Mouse (Mus musculus): Measurements from ENCODE around the gene Sbf2.

Gene Sbf2

DNA sequence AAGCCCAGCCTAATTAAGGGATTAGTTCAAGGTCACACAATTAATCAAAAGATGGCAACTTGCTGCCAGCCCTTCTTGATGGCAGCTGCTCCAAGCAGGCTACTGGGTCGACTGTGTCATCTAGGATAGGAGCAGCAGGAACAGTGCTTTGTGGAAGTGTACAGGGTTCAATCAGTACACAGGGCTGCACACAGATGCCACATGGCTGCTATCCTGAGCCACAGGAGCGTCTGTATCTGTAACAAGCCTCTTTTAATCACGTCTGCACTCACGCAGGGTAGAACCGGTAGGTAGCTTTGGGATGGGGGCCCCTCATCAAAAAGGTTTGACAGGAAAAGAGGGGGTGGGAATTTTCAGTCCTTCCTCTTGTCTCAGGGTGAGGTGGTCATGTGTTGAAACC lies 308.4 kb downstream of the Sbf2 start:
- DNase-seq (ENCODE audit: low read depth): no peak

DNA sequence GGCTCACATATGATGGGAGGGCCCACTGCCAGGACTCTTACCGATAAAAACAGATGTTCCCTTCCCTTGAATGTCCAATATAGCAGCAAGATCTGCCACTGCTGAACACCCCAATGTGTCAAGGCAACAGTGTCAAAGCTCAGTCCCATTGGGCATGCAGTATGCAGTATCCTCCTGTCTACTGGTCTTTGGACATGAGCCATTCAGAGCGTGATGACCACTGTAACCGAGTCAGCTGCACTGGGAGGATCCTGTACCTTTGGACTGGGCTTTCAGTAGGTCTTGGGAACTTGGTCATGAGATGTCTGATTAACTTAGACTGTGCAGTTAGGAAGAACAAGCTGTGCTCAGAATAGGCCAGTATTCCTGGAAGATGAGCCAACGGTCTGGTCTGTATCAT lies 309.2 kb downstream of the Sbf2 start:
- DNase-seq (ENCODE audit: low read depth): no peak

DNA sequence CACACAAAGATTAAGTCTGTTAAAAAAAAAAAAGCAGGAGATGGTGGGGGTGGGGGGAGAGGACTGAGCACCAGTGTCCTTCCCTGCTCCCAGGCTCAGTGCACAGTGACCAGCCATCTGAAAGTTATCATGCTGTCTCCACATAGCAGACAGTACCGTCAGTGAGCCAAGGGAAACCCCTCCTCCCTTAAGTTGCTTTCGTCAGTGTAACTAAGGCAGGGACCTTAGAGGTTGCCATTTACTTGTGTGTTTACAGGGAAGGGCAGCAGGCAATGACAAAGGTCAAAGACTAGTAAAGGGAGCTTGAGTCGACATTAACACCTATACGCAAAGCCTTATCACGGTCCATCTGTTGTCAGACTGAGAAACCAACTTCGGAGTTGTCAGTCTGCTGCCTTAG lies 311.8 kb downstream of the Sbf2 start:
- DNase-seq (ENCODE audit: low read depth): no peak

DNA sequence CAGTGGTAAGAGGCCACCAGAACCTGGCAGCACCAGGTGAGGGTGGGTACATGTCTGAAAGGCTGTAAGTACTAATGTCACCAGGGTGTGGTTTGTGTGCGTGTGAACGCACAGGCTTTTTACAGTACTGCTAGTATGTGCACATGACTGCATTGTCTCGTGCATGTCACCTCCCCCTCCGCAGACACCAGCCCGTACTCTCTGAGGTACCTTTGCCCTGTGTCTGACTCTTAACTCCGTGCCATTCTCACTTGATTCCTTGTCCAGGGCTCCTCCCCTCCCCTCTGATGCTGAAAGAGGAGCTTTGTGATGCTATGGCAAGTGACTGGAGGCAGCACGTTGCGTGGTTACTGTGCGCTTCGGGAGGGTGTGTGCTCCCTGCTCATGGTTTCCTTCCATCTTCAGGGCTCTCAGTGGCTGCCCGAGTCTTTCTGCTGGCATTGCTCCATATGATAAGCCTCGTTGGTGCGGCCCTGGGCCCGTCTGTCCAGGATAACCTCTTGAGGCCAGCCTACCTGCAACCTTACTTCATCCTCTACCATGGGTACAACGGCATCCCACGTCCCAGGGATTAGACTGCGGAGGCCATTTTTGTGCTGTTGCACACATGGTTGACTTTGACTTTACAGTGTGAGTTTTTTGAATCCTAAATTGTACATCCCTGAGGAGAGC lies 315.8 kb downstream of the Sbf2 start:
- no peak for DNase-seq (ENCODE audit: low read depth)

DNA sequence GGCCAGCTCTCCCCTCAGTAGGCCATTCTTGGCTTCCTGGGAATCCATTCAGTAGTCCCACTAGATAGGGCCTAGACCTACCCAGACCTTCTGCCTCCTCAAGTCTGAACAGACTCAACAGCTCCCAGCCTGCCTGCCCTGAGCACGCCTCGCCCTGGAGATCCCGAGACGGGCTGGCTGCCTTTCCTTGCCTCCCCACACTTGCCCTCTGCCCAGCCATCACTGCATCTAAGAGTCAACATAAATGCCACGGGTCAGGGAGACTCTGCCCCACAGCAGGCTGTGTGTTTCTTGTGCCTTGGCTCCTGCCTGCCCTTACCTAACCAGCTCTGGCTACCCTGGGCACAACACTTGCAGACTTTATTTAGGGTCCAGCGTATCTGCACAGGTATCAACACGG lies 316.6 kb downstream of the Sbf2 start:
- DNase-seq (ENCODE audit: low read depth): no peak

DNA sequence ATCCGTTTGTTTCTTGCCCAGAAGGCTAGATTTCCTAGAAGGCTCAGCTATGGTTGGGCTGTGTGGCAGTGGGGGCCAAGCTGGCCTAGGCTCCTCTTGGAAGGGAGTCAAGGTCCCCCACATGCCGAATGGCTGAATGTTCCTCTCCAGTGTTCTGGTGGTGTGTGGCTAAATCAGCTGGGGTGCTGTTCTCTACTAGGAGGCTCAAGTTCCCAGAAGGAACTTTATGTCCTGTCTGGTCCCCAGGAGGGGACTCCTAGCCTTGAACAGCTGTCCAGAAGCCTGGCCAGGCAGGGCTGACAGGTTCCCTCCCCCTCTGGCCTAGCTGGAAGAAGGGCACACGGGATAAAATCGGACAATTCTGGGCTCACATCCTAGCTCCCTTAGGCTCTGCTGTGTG lies 317.1 kb downstream of the Sbf2 start:
- DNase-seq (ENCODE audit: low read depth): no peak

DNA sequence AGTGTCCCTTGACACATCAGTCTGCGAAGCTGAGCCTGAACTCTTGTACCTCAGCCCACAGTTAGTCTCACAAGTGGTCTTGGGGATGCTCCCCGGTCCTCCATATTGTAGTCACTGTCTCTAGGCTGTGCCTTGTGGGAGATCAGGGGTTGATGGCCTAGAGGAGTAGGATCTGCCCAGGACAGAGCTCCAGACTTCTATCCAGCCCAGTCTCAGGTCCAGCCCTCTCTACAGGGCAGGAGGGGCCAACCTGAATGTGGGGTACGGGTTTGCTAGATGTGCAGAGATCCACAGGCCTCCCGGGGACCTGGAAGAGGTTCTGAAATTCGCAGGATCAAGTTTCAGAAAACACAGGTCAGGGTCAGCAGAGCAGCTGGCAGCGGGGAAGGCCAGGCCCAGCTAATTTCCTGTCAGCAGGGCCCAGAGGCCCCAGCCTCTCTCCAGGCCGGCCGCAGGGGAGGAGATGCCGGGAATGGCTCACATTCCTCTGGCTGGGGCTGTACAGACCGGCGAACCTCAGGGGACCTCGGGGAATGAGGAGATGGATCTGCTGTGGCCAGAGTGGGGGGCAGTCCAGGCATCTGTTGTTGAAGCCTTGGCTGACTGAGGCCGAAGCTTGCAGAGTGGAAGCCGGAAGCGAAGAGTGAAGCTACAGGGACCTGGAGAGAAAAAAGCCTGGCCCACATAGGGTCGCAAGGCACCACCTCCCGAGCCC lies 317.7 kb downstream of the Sbf2 start:
- DNase-seq (ENCODE audit: low read depth): no peak

DNA sequence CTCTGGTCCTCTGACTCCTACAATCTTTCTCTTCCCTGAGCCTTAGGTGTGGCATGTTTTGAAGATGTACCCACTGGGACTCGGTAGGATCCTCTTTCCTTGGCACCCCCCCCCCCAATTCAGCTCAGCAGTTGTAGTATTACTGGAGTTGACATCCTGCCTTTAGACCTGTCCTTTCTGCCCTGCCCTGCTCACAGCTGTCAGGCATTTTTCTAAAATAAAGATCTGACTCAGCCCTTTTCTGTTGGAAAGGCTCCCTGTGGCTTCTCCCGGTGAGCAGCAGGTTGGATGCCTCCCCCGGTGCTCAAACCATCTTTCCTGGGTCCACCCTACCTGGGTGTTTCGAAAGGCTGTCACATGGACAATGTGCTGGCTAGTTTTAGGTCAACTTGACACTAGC lies 325.1 kb downstream of the Sbf2 start:
- no peak for DNase-seq (ENCODE audit: low read depth)

DNA sequence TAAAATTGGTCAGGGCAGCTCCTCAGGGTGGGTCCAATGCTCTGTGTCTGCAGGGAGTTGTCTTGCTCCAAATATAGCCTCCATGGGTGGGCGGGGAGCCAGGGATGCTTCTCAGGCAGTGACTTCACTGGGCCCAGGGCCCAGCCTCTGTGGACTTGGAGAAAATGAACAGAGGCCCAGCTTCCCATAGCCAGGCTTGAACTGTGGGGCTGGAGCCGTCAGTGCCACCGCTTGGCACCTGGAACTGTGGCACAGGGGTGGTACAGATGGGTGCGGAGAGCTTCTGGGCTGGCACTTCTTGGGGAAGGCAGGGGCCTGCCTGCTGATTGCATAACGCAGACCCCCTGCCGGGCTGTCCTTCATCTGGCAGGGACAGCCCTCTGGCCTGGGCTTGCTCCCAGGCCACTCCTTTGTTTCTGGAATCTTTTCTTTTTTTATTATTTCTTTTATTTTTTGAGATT lies 326.0 kb downstream of the Sbf2 start:
- DNase-seq (ENCODE audit: low read depth): no peak

DNA sequence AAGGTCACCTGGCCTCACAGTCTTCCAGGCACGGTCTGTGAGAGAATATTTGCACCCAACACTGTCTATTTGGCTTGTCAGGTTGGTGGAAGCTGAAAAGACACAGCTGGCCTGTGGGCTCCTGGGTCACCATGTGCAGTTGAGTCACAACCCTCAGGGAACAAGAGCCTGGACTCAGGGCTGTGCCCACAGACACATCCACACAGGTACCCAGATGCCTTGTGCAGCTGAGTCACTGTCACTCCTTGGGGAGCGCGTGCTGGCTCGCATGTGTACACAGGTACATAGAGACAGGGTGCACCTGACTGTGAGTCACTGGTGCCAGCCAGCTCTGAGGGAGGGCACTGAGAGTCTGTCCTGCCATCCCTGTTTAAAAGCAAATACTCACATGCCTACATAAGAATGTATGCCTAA lies 326.5 kb downstream of the Sbf2 start:
- no peak for DNase-seq (ENCODE audit: low read depth)

DNA sequence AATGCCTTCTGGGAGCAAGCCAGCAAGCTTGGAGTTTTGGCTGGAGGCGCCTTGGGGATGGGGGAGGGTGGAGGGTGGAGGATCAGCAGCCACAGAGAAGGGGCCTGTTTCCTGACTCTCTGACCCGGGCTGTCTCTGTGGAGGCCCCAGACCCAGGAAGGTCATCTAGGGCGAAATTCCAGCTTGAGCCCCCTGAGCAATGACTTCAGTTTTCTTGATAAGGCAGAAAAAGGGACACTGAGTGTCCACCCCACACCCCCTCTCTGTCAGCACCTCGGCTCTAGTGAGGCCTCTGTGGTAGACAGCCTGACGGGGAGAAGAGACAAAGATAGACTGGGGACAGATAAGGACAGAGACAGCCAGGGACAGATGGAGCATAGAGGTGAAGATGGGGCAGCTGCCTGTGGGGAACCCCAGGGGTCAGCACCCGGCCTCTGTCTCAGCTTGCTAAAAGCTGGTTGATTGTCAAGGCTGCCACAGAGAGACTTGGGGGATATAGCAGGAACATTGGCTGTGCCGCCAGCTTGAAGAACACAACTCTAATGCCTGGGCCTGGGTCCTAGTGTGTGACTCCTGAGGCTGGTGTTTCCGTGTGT lies 327.1 kb downstream of the Sbf2 start:
- DNase-seq (ENCODE audit: low read depth): no peak

DNA sequence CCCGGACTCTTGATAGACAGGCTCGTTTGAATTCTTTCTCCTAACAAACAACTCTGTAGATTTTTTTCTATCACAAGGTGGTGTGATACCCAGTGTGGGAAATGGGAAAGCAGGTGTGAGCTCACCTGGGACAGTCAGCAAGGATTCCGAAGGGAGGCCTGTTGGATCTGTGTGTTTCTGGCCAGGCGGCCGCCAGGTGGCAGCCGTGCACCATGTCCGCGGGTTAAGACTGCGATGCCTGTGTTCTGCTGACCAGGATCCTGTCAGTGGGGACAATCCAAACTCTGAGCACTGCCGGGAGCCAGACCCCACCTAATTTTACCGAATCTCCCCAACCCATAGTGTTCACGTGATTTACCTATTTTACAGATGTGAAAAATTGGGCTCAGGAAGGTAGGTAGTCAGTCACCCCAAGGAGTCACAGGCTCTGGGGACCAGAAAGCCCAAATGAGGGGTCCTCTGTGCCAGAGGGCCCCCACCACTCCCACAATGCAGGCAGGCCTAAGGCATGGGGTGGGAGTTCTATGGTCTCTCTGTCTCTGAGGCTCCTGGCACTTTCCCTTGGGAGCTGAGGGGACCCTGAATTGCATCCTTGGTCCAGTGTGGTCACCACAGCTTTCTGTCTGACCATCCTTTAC lies 327.8 kb downstream of the Sbf2 start:
- DNase-seq (ENCODE audit: low read depth): peak; percentile 35

DNA sequence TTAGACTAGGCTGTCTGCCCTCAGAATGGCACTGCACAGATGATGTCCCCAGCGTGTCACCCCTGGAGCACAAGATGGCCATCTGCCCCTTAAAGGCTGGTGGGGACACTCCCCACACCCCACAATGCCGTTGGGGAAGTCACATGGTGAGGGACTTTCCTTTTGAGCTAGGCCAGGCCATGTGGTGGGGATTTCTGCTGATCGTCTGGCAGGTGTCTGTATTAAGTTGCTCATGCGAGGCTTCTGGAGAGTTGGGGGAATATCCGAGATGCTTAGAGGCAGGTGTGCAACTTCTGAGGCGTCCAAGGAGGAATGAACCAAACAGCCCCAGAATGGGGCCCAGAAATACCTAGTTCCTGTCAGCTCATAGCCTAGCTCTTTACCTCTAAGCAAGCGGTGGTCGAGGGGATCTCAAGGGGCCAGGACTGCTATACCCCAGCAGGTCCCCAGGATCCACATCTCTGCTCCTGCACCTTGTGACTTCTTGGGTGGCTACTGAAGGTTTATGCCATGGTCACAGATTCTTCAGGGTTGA lies 328.5 kb downstream of the Sbf2 start:
- DNase-seq (ENCODE audit: low read depth): no peak

DNA sequence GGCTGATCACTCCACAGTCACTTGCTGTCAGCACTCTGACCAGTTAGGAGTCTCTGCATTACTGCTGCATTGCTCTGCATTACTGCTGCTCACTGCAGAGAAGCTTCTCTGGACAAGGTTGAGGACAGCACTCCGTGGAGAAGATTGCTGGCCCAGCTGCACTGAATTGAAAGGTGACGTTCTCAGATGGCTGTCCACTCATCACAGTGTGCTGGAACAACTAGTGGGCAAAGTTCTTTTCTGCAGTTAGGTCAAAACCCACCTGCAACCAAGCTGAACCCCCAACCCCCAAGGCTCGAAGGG lies 328.9 kb downstream of the Sbf2 start:
- DNase-seq (ENCODE audit: low read depth): no peak

DNA sequence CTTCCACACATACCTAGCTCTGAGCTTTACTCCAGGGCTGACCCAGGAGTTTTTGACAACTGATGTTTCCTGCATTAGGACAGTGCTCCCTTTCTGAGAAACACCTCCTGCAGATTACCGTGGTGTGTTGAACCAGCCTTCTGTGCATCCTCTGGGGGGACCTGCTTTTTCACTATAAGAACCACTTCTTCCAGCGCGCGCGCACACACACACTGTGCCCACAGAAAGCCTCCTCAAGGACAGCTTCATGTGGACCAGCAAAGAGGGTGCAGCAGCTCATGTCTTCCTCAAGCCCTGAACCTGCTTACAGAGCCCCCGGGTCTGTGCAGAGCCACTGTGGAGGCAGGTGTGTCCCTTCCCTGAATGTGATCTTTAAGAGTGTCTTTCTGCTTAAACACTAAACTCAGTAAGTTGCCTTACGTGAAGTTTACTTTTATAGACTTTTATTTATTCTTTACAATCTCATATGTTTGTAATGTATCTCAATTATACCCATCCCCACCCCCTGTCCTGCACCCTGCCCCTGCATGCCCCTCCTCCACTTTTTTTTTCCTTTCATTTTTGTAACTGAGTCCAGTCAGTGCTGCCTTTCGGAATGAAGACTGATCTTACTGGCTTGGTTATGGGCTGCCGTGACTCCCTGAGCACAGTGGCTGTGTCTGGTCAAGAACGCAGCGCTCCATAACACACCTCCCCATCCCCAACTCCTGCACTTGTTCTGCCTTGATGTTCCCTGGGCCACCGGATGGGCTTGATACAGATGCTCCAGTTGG lies 329.5 kb downstream of the Sbf2 start:
- DNase-seq (ENCODE audit: low read depth): no peak

DNA sequence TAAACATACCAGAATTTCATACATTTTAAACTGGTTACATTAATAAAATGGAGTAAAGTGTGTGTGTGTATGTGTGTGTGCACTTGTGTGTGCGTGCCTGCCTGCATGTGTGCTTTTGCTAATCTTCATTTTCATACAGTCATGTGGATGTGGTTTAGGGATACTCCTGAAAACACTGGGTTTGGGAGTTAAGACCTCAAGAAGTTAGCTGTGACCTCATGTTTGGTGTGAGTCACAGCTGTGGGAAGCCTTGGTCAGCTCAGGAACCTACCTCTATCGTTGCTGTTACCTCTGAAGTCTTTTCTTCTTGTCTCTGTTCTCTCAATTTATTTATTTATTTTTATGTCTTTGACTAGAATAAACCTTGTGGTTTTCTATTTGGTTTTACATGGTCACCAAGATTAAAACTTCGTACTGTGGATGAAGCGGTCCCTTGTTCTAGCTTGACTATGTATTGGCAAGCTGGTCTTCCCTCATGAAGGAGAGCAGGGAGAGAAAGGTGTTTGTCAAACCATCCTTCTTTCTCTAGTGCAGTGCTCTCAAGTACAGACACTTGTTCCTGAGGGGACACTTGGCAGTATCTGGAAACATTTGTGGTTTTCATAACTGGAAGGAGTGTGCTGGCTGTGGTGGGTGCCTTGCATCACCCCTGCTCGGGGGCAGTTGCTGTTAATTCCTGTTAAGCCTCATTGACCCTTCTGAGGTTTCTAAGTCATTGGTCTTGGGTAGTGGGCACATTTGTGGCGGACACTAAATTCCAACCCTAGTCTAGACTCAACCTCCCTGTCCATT lies 331.0 kb downstream of the Sbf2 start:
- no peak for DNase-seq (ENCODE audit: low read depth)

DNA sequence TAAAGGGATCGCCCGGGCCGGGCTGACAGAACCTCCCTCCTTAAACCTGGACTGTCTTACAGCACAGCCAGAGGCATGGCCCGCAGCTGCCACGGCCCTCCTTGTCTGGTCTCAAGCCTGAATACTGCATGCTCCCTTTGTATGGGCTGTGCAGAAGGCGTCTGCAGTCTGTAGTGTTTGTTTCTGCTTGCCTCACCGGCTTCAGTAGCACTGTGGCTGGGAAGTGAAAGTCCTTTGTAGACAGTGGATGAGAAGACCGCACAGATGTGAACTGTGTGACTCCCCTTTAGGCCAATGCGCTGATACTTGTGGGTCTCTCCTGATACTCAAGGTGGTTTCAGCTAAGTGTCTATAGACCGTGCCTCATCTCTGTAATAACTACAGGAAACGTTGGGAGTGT lies 331.9 kb downstream of the Sbf2 start:
- no peak for DNase-seq (ENCODE audit: low read depth)

DNA sequence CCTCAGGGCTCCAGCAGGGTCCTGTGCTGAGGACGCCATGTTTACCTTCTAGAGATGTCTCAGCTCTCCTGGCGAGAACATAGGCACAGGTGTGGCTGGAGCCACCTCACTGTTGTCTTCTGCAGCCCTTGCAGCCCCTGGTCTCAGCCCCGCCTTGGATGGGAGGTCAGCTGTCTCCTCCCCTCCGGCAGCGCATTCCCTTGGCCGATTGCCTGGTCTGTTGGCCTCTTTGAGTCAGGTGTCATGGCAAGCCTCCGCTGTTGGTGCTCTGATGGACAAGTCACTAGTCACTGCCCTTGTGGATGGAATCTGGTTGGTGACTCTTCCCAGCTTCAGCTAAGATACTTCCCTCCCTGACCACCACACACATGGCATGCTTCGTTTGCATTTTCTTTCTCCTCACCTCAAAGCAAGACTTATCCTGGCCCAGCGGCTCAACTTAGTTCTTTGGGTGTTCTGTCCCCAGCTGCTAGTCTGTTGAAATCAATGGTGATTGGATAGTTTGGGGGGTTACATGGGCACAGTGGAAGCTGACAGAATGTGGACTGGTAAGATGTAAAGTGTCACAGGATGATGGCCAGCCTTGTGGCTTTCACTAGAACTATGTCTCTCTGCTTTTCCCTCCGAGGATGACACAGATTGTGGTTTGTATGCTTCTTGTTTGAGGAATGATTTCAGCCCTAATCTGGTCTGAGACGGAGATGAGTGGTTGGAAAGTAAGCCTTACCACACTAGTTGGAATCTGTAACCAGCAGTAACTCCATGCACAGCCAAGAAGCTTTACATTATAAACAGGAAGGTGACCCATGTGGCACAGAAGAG lies 333.1 kb downstream of the Sbf2 start:
- DNase-seq (ENCODE audit: low read depth): no peak

DNA sequence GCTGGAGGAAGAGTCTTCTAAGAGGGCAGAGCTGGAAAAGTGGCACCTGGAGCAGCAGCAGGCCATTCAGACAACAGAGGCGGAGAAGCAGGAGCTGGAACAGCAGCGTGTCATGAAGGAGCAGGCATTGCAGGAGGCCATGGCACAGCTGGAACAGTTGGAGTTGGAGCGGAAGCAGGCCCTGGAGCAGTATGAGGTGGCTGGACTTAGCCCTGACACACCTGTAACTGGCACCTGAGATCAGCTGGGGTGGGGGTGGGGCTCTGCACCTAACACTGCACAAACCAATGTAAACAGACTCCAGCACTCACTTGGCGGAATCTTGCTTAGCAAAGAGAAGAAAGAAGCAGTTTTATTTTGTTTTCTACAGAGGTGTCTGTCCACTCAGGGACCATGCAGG lies 335.5 kb downstream of the Sbf2 start:
- DNase-seq (ENCODE audit: low read depth): no peak

DNA sequence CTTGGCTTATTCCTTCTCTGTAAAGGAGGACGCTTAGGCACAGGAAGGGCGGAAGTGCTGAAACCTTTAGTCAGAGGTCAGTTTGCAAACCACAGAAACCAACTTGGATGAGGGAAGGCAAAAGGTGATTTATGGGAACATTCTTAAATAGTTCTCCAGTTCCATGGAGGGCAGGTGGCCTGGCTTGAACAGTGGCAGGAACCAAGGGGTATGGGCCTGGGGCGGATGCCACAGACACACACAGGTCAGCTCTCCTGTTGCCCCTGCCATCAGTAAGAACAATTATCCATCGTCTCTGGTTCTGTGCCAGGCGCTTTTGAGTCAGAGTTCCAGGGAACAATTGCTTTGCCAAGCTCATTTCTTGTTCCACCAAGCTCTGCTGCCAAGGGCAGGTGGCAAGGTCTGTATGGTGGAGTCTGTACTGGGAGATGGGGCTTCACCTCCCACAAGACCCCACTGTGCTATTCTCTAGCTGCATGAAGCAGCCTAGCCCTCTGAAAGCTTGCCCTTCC lies 336.9 kb downstream of the Sbf2 start:
- no peak for DNase-seq (ENCODE audit: low read depth)
